Mouse (Mus musculus): ENCODE results near the gene Aldh3a2.
"Not testable (repeated sequence)": the region's sequence is repeated elsewhere in the genome, so short reads cannot be mapped to it uniquely, and the experiment has no call there.

Gene Aldh3a2

GRCm38 (mm10) chr11:61266551-61267533 lies at the start of gene Aldh3a2:
Gene Aldh3a2 (minus strand): TSS chr11:61267464.
- DNase-seq (ENCODE audit: low spot score in 2 of 2): peak; percentile 89 to 93

GRCm38 (mm10) chr11:61316864-61317263 lies 49.6 kb upstream of the Aldh3a2 start:
- DNase-seq (ENCODE audit: low spot score in 2 of 2): no peak

- DNase-seq (ENCODE audit: low spot score in 2 of 2): no peak
These were observed 43.1 kb upstream of the Aldh3a2 start for GRCm38 (mm10) chr11:61310321-61310720.

- no peak for DNase-seq (ENCODE audit: low spot score in 2 of 2)
These were observed 42.6 kb upstream of the Aldh3a2 start for GRCm38 (mm10) chr11:61309831-61310230.

- DNase-seq (ENCODE audit: low spot score in 2 of 2): no peak
These were observed 40.5 kb upstream of the Aldh3a2 start for GRCm38 (mm10) chr11:61307795-61308194.

GRCm38 (mm10) chr11:61305377-61305776 lies 38.1 kb upstream of the Aldh3a2 start:
- DNase-seq (ENCODE audit: low spot score in 2 of 2): peak in 1 of 2 experiments; percentile 33

- DNase-seq (ENCODE audit: low spot score in 2 of 2): not testable (repeated sequence)
These were observed 37.3 kb upstream of the Aldh3a2 start for GRCm38 (mm10) chr11:61304535-61304934.

- DNase-seq (ENCODE audit: low spot score in 2 of 2): no peak
These were observed 33.6 kb upstream of the Aldh3a2 start for GRCm38 (mm10) chr11:61300716-61301392.

GRCm38 (mm10) chr11:61300205-61300604 lies 32.9 kb upstream of the Aldh3a2 start:
- no peak for DNase-seq (ENCODE audit: low spot score in 2 of 2)

GRCm38 (mm10) chr11:61297901-61298300 lies 30.6 kb upstream of the Aldh3a2 start:
- no peak for DNase-seq (ENCODE audit: low spot score in 2 of 2)

GRCm38 (mm10) chr11:61297326-61297725 lies 30.1 kb upstream of the Aldh3a2 start:
- DNase-seq (ENCODE audit: low spot score in 2 of 2): no peak

GRCm38 (mm10) chr11:61296556-61296955 lies 29.3 kb upstream of the Aldh3a2 start:
- DNase-seq (ENCODE audit: low spot score in 2 of 2): no peak

- DNase-seq (ENCODE audit: low spot score in 2 of 2): no peak
These were observed 28.3 kb upstream of the Aldh3a2 start for GRCm38 (mm10) chr11:61295556-61295955.

- no peak for DNase-seq (ENCODE audit: low spot score in 2 of 2)
These were observed 27.2 kb upstream of the Aldh3a2 start for GRCm38 (mm10) chr11:61294431-61294830.

- DNase-seq (ENCODE audit: low spot score in 2 of 2): no peak
These were observed 26.0 kb upstream of the Aldh3a2 start for GRCm38 (mm10) chr11:61293251-61293650.

GRCm38 (mm10) chr11:61284323-61284722 lies 17.1 kb upstream of the Aldh3a2 start:
- no peak for DNase-seq (ENCODE audit: low spot score in 2 of 2)

- no peak for DNase-seq (ENCODE audit: low spot score in 2 of 2)
These were observed 16.3 kb upstream of the Aldh3a2 start for GRCm38 (mm10) chr11:61283414-61284049.

- DNase-seq (ENCODE audit: low spot score in 2 of 2): no peak
These were observed 11.3 kb upstream of the Aldh3a2 start for GRCm38 (mm10) chr11:61278445-61279077.

- DNase-seq (ENCODE audit: low spot score in 2 of 2): no peak
These were observed 10.7 kb upstream of the Aldh3a2 start for GRCm38 (mm10) chr11:61277937-61278336.

- no peak for DNase-seq (ENCODE audit: low spot score in 2 of 2)
These were observed 9.2 kb upstream of the Aldh3a2 start for GRCm38 (mm10) chr11:61276482-61276881.

- DNase-seq (ENCODE audit: low spot score in 2 of 2): no peak
These were observed 7.8 kb upstream of the Aldh3a2 start for GRCm38 (mm10) chr11:61275106-61275505.

- no peak for DNase-seq (ENCODE audit: low spot score in 2 of 2)
These were observed 7.2 kb upstream of the Aldh3a2 start for GRCm38 (mm10) chr11:61274421-61274820.

Measured in cerebellum, postnatal 4 days (tissue).